Mouse (Mus musculus) testis, postnatal 10 days (tissue): ENCODE data around the gene Gm6526.
A peak's percentile ranks its signal among the peaks of the same experiment; 100 is the strongest.
"Not testable (repeated sequence)": the region's sequence is repeated elsewhere in the genome, so short reads cannot be mapped to it uniquely, and the experiment has no call there.

Experiments used
- DNase-seq: peaks from one replicate; pipeline ENCODE4 v3.0.0; 2021; ENCODE audit warnings: low spot score

Gene Gm6526

GRCm38 (mm10) chr14:43747566-43747965 is at the start of gene Gm6526:
Gene Gm6526, plus strand, starts transcription at chr14:43747866.
- not testable (repeated sequence) for DNase-seq

- DNase-seq, result not testable (repeated sequence)
These were observed 20.3 kb upstream of the Gm6526 start, which contains the start of gene Gm16506 for GRCm38 (mm10) chr14:43727385-43727784. Gene Gm16506, minus strand, starts transcription at chr14:43727485.

GRCm38 (mm10) chr14:43784645-43785044 is 37.0 kb downstream of the Gm6526 start, which contains the start of gene Gm8180:
Gene Gm8180, minus strand, starts transcription at chr14:43784745.
- DNase-seq, result not testable (repeated sequence)

DNA sequence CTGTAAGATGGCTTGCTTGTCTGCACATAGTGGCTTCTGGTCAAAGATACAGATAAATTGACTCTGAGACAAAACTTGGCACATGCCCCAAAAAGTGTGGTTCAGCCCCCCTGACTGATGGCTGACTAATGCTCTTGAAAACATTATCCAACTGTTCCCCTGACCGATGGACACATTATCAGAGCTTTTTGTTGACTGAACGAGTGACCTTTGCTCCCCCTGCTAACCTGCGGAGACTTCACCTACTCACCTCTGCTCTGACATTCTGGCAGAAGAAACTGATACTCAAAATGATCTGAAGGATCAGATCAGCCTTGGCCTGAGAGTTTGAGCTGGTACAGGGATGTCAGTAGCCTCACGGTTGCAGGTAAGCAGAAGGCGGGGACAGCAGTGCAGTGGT is 46.1 kb downstream of the Gm6526 start:
- DNase-seq, result not testable (repeated sequence)

DNA sequence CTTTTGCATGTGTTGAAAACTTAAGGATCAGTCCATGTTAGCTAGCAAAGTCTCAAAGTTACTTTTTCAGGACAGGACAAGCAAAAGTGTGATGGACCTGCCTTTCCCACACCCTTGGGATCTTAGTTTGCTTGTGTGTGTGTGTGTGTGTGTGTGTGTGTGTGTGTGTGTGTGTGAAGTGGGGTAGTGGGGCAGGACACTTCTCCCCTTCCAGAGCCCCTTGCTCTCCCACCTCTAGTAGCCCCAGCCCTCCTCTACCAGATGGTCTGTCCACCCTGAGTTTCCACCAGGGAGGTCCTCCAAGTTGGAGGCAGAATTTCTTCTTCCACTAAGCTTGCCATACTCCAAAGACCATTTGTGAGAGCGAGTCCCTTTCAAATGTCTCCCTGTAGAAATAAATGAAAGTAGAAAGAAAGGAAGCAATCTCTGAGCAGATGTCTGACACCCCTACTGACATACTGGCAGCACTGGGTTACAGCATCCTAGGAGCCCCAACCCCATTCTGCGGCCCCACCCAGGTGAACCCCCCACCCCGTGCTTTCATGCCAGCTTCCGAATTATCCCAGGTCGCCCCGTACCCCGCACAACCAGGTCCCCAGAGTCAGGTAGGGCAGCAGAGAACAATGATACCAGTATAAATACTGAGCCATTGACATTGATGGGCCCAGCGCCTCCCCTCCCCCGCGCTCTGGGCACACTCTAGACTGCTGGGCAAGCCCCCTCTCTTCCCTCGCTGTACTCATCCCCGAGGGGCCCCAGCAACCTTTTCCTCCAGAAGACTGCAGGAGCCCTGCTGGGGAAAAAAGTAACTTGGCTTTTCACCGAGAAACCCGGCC is 48.6 kb downstream of the Gm6526 start:
- peak; percentile 40 for DNase-seq

DNA sequence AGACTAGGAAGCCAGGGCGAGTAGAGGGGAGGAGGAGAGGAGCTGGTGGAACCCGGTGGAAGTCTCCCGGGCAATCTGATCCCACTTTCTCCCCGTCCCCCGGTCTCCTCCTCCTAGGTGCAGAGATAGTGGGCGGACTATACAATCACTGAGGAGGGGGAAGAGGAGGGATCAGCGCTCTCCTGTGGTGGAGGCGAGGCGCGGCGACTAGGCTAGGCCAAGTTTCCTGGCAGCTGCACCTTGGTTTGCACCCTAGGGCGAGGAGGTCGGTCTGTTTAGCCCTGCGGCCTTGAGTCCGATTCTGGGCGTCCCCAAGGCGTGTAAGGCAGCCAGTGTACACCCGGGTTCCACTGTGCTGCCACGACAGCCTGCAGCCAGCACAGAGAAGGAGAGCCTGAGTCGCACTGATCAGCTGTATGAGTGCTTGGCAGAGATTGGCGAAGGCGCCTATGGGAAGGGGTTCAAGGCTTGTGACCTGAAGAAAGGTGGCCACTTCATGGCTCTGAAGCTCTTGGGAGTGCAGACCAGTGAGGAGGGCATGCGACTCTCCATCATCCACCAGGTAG is 49.3 kb downstream of the Gm6526 start:
- peak; percentile 46 for DNase-seq

GRCm38 (mm10) chr14:43804435-43804834 is 56.8 kb downstream of the Gm6526 start:
- not testable (repeated sequence) for DNase-seq
